Mouse (Mus musculus) liver, postnatal 0 days (tissue): ENCODE measurements around the gene Smcr8.

Source experiments
- CTCF ChIP-seq: sonication (generic); IDR thresholded peaks from 2 replicates; pipeline ENCODE4 v1.5.1; 2016; ENCODE audit warnings: antibody characterized with exemption, low read depth
- EP300 ChIP-seq: IDR thresholded peaks from 2 replicates; pipeline ENCODE4 v1.6.1; 2016; ENCODE audit warnings: antibody characterized with exemption, low read depth, mild to moderate bottlenecking

- TF ChIP-seq CTCF (no peak), EP300 (no peak)
Observed at GRCm38 (mm10) chr11:60796342-60796741, 19.0 kb downstream of the Smcr8 start.
